Mouse (Mus musculus) stomach, embryonic 15.5 days (tissue): Measurements from ENCODE around the gene Mum1. TPM values are rescaled to one million over a fixed set of nuclear protein-coding genes. Genes with fewer than 3 reads are reported as not detected.

Experiments
- ATAC-seq: fragments of 200-750 bp; cut with Nextera tagmentation; 2 replicates; pipeline ENCODE4 v1.8.0; 2017; ENCODE audit warnings: low read depth, moderate number of reproducible peaks, moderate TSS enrichment; ENCODE audit not compliant: insufficient read depth, low FRiP score
- H3K27ac ChIP-seq: fragments of 300-500 bp; sonication (generic); 2 replicates; pipeline ENCODE4 v1.5.1; 2015; ENCODE audit warnings: mild to moderate bottlenecking, inconsistent platforms
- H3K27me3 ChIP-seq: fragments of 300-500 bp; sonication (generic); replicated peaks from 2 replicates; pipeline ENCODE4 v1.6.1; 2015; ENCODE audit warnings: inconsistent platforms
- H3K36me3 ChIP-seq: fragments of 300-500 bp; sonication (generic); 2 replicates; pipeline ENCODE4 v1.6.1; 2015; ENCODE audit warnings: inconsistent platforms
- H3K4me1 ChIP-seq: fragments of 300-500 bp; sonication (generic); 2 replicates; pipeline ENCODE4 v1.6.1; 2015; ENCODE audit warnings: inconsistent platforms
- H3K4me2 ChIP-seq: fragments of 300-500 bp; sonication (generic); 2 replicates; pipeline ENCODE4 v1.6.1; 2015; ENCODE audit warnings: mild to moderate bottlenecking, inconsistent platforms
- H3K4me3 ChIP-seq: fragments of 300-500 bp; sonication (generic); replicated peaks from 2 replicates; pipeline ENCODE4 v1.5.1; 2015; ENCODE audit warnings: inconsistent platforms
- H3K9ac ChIP-seq: fragments of 300-500 bp; sonication (generic); 2 replicates; pipeline ENCODE4 v1.6.1; 2015; ENCODE audit warnings: inconsistent platforms
- H3K9me3 ChIP-seq: fragments of 300-500 bp; sonication (generic); 2 replicates; pipeline ENCODE4 v1.6.1; 2016; ENCODE audit warnings: inconsistent platforms
- WGBS: fragments of 180-500 bp; shearing (Covaris S2); methylation state at CpG from one replicate; pipeline ENCODE4 v1.1.7; 2015; 5-methylcytosine and 5-hydroxymethylcytosine counted together
- polyA plus RNA-seq: library from polyadenylated mRNA; unstranded; fragments of >200 nt; fragmentation: Nextera tagmentation; extraction: Ambion mirVana; gene quantifications from 2 replicates; pipeline ENCODE4 v1.2.1, GENCODE M21; 2015

The Mum1 gene
- polyA plus RNA-seq, 1 experiment from 2014 or later, result 66.5 TPM

- 2% methylated on average over 48 of the region's 48 CpGs for WGBS
- Histone ChIP-seq H3K4me2 (peak overlapping the region; percentile 81), H3K4me3 (peak overlapping the region; percentile 40), H3K27ac (no peak overlapping the region), H3K4me1 (peaks cover 9% of the 10 kb centered on the region), H3K27me3 (peaks cover 33% of the 10 kb centered on the region), H3K9ac (peak overlapping the region; percentile 16; the same call in 1 of the 2 replicates), H3K9me3 (no peaks in the 10 kb centered on the region), H3K36me3 (no peaks in the 10 kb centered on the region)
- ATAC-seq, result no peak
Observed at GRCm38 (mm10) chr10:80190491-80191051, 35.7 kb upstream of the Mum1 start.

- Histone ChIP-seq H3K4me1 (peaks cover 9% of the 10 kb centered on the region), H3K4me2 (no peak overlapping the region), H3K4me3 (no peak overlapping the region), H3K9me3 (no peaks in the 10 kb centered on the region), H3K36me3 (no peaks in the 10 kb centered on the region), H3K9ac (no peak overlapping the region), H3K27me3 (peaks cover 32% of the 10 kb centered on the region), H3K27ac (no peak overlapping the region)
- no peak for ATAC-seq
- WGBS, result 75% methylated on average over 6 of the region's 6 CpGs
Observed at GRCm38 (mm10) chr10:80193976-80194375, 32.3 kb upstream of the Mum1 start.

- Histone ChIP-seq H3K4me3 (no peak overlapping the region), H3K9ac (no peak overlapping the region), H3K9me3 (no peaks in the 10 kb centered on the region), H3K27ac (no peak overlapping the region), H3K27me3 (peaks cover 29% of the 10 kb centered on the region), H3K4me1 (peaks cover 9% of the 10 kb centered on the region), H3K36me3 (no peaks in the 10 kb centered on the region), H3K4me2 (no peak overlapping the region)
- WGBS, result 69% methylated on average over 8 of the region's 8 CpGs
- no peak for ATAC-seq
Observed at GRCm38 (mm10) chr10:80194441-80194840, 31.8 kb upstream of the Mum1 start.

- Histone ChIP-seq H3K9me3 (no peaks in the 10 kb centered on the region), H3K27ac (no peak overlapping the region), H3K4me3 (no peak overlapping the region), H3K4me1 (no peaks in the 10 kb centered on the region), H3K9ac (no peak overlapping the region), H3K4me2 (no peak overlapping the region), H3K36me3 (no peaks in the 10 kb centered on the region), H3K27me3 (peaks cover 14% of the 10 kb centered on the region; the same call in 1 of the 2 replicates)
- WGBS, result 100% methylated on average over 1 of the region's 1 CpGs
- no peak for ATAC-seq
Observed at GRCm38 (mm10) chr10:80196167-80196566, 30.1 kb upstream of the Mum1 start.

- H3K4me1 ChIP-seq, result no peaks in the 10 kb centered on the region
- H3K4me2 ChIP-seq, result no peak overlapping the region
- H3K27me3 ChIP-seq, result peaks cover 8% of the 10 kb centered on the region; the same call in 1 of the 2 replicates
- 78% methylated on average over 33 of the region's 33 CpGs for WGBS
- H3K4me3 ChIP-seq, result no peak overlapping the region
- no peak overlapping the region for H3K27ac ChIP-seq
- H3K36me3 ChIP-seq, result no peaks in the 10 kb centered on the region
- H3K9ac ChIP-seq, result no peak overlapping the region
- H3K9me3 ChIP-seq, result no peaks in the 10 kb centered on the region
- no peak for ATAC-seq
Observed at GRCm38 (mm10) chr10:80196778-80197581, 29.3 kb upstream of the Mum1 start.

GRCm38 (mm10) chr10:80199440-80200008 is 26.7 kb upstream of the Mum1 start:
- H3K9ac ChIP-seq, result no peak overlapping the region
- H3K4me3 ChIP-seq, result no peak overlapping the region
- H3K9me3 ChIP-seq, result no peaks in the 10 kb centered on the region
- H3K36me3 ChIP-seq, result no peaks in the 10 kb centered on the region
- H3K4me1 ChIP-seq, result no peaks in the 10 kb centered on the region
- 43% methylated on average over 3 of the region's 3 CpGs for WGBS
- no peak overlapping the region for H3K27ac ChIP-seq
- peak; percentile 69; the same call in 1 of the 2 replicates for ATAC-seq
- H3K4me2 ChIP-seq, result no peak overlapping the region
- H3K27me3 ChIP-seq, result no peaks in the 10 kb centered on the region

- ATAC-seq, result no peak
- 74% methylated on average over 6 of the region's 6 CpGs for WGBS
- no peak overlapping the region for H3K27ac ChIP-seq
Observed at GRCm38 (mm10) chr10:80200485-80200884, 25.7 kb upstream of the Mum1 start.

GRCm38 (mm10) chr10:80204055-80204454 is 22.2 kb upstream of the Mum1 start:
- no peak overlapping the region for H3K4me2 ChIP-seq
- H3K27ac ChIP-seq, result no peak overlapping the region
- no peaks in the 10 kb centered on the region for H3K9me3 ChIP-seq
- H3K9ac ChIP-seq, result no peak overlapping the region
- ATAC-seq, result no peak
- no peaks in the 10 kb centered on the region for H3K27me3 ChIP-seq
- 21% methylated on average over 7 of the region's 7 CpGs for WGBS
- peaks cover 4% of the 10 kb centered on the region; the same call in 1 of the 2 replicates for H3K4me1 ChIP-seq
- H3K36me3 ChIP-seq, result no peaks in the 10 kb centered on the region
- no peak overlapping the region for H3K4me3 ChIP-seq

More at GRCm38 (mm10) chr10:80200485-80200884, 25.7 kb upstream of the Mum1 start:
- Histone ChIP-seq H3K9ac (no peak overlapping the region), H3K9me3 (no peaks in the 10 kb centered on the region), H3K4me2 (no peak overlapping the region), H3K4me3 (no peak overlapping the region), H3K27me3 (no peaks in the 10 kb centered on the region), H3K4me1 (no peaks in the 10 kb centered on the region), H3K36me3 (no peaks in the 10 kb centered on the region)

- Histone ChIP-seq H3K4me3 (no peak overlapping the region), H3K4me2 (no peak overlapping the region), H3K36me3 (no peaks in the 10 kb centered on the region), H3K27ac (no peak overlapping the region), H3K4me1 (peaks cover 6% of the 10 kb centered on the region; the same call in 1 of the 2 replicates), H3K9ac (no peak overlapping the region), H3K27me3 (no peaks in the 10 kb centered on the region), H3K9me3 (no peaks in the 10 kb centered on the region)
- WGBS, result 72% methylated on average over 1 of the region's 1 CpGs
- no peak for ATAC-seq
Observed at GRCm38 (mm10) chr10:80207201-80207600, 19.0 kb upstream of the Mum1 start.

GRCm38 (mm10) chr10:80207676-80208075 is 18.6 kb upstream of the Mum1 start:
- Histone ChIP-seq H3K27ac (no peak overlapping the region), H3K36me3 (no peaks in the 10 kb centered on the region), H3K9me3 (no peaks in the 10 kb centered on the region), H3K9ac (no peak overlapping the region), H3K4me3 (no peak overlapping the region), H3K27me3 (no peaks in the 10 kb centered on the region), H3K4me1 (peaks cover 6% of the 10 kb centered on the region; the same call in 1 of the 2 replicates), H3K4me2 (no peak overlapping the region)
- ATAC-seq, result no peak
- 76% methylated on average over 10 of the region's 10 CpGs for WGBS

- no peaks in the 10 kb centered on the region for H3K9me3 ChIP-seq
- ATAC-seq, result no peak
- H3K4me2 ChIP-seq, result no peak overlapping the region
- H3K4me1 ChIP-seq, result peaks cover 6% of the 10 kb centered on the region; the same call in 1 of the 2 replicates
- no peak overlapping the region for H3K27ac ChIP-seq
- H3K36me3 ChIP-seq, result no peaks in the 10 kb centered on the region
- no peaks in the 10 kb centered on the region for H3K27me3 ChIP-seq
- H3K4me3 ChIP-seq, result no peak overlapping the region
- no peak overlapping the region for H3K9ac ChIP-seq
- WGBS, result 74% methylated on average over 4 of the region's 4 CpGs
Observed at GRCm38 (mm10) chr10:80208248-80208647, 18.0 kb upstream of the Mum1 start.

GRCm38 (mm10) chr10:80208841-80209371 is 17.3 kb upstream of the Mum1 start:
- no peak for ATAC-seq
- H3K27ac ChIP-seq, result no peak overlapping the region
- H3K9me3 ChIP-seq, result no peaks in the 10 kb centered on the region
- peak overlapping the region; percentile 21; the same call in 1 of the 2 replicates for H3K4me2 ChIP-seq
- no peaks in the 10 kb centered on the region for H3K36me3 ChIP-seq
- H3K4me3 ChIP-seq, result no peak overlapping the region
- peaks cover 6% of the 10 kb centered on the region; the same call in 1 of the 2 replicates for H3K4me1 ChIP-seq
- WGBS, result 13% methylated on average over 24 of the region's 24 CpGs
- no peak overlapping the region for H3K9ac ChIP-seq
- H3K27me3 ChIP-seq, result no peaks in the 10 kb centered on the region
